Mouse (Mus musculus) midbrain, embryonic 10.5 days (tissue): ENCODE measurements around the gene Fuca1. TPM values are rescaled to one million over a fixed set of nuclear protein-coding genes. Genes with fewer than 3 reads are reported as not detected.
A peak's percentile ranks its signal among the peaks of the same experiment; 100 is the strongest.

Experiments used
- DNase-seq: peaks from one replicate; pipeline ENCODE4 v3.0.0-alpha.2; 2017; ENCODE audit warnings: low spot score
- H3K27ac ChIP-seq: fragments of 300-500 bp; sonication (generic); replicated peaks from 2 replicates; pipeline ENCODE4 v1.5.1; 2016; ENCODE audit warnings: mild to moderate bottlenecking
- H3K27me3 ChIP-seq: fragments of 300-500 bp; sonication (generic); 2 replicates; pipeline ENCODE4 v1.6.1; 2016; ENCODE audit warnings: low read depth, mild to moderate bottlenecking; ENCODE audit not compliant: poor library complexity, severe bottlenecking
- H3K36me3 ChIP-seq: fragments of 300-500 bp; sonication (generic); 2 replicates; pipeline ENCODE4 v1.6.1; 2016; ENCODE audit warnings: mild to moderate bottlenecking, moderate library complexity
- H3K4me1 ChIP-seq: fragments of 300-500 bp; sonication (generic); 2 replicates; pipeline ENCODE4 v1.6.1; 2016
- H3K4me3 ChIP-seq: fragments of 300-500 bp; sonication (generic); 2 replicates; pipeline ENCODE4 v1.5.1; 2016; ENCODE audit warnings: mild to moderate bottlenecking, moderate library complexity
- H3K9me3 ChIP-seq: fragments of 300-500 bp; sonication (generic); replicated peaks from 2 replicates; pipeline ENCODE4 v1.6.1; 2016; ENCODE audit warnings: mild to moderate bottlenecking
- WGBS: fragments of 180-500 bp; shearing (Covaris S2); methylation state at CpG from one replicate; pipeline ENCODE4 v1.1.7; 2016; 5-methylcytosine and 5-hydroxymethylcytosine counted together
- polyA plus RNA-seq: library from polyadenylated mRNA; unstranded; fragments of >200 nt; fragmentation: Nextera tagmentation; extraction: Ambion mirVana; gene quantifications from 2 replicates; pipeline ENCODE4 v1.2.1, GENCODE M21; 2016

Fuca1 gene
- polyA plus RNA-seq, 1 experiment from 2014 or later, result 54.0 TPM

- no peak for DNase-seq
- Histone ChIP-seq H3K36me3 (peaks cover 11% of the 10 kb centered on the region), H3K27me3 (no peaks in the 10 kb centered on the region), H3K27ac (no peak overlapping the region), H3K9me3 (no peaks in the 10 kb centered on the region), H3K4me1 (peaks cover 17% of the 10 kb centered on the region), H3K4me3 (no peak overlapping the region)
- 92% methylated on average over 13 of the region's 13 CpGs for WGBS
These were observed 1.8 kb upstream of the Fuca1 start for GRCm38 (mm10) chr4:135918635-135919279.

DNA sequence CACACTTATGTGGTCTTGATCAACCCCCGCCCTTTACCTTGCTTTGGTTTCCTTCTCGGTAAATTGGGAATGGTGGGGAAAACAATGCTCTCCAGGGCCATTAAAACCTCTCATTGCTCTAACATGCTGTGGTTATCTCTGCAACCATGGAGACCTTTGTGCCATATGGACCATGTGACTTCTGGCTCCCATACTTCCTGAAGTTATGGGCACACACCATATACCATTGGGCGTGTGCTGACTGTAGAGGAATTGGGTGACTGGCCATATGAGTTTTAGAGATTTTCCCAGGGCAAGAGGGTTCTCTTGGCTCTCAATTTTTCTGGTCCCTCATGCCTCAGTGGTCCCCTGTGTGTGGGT, 1.3 kb upstream of the Fuca1 start:
- Histone ChIP-seq H3K36me3 (peaks cover 14% of the 10 kb centered on the region), H3K4me3 (no peak overlapping the region), H3K27me3 (no peaks in the 10 kb centered on the region), H3K9me3 (no peaks in the 10 kb centered on the region), H3K4me1 (peaks cover 17% of the 10 kb centered on the region), H3K27ac (no peak overlapping the region)
- DNase-seq, result no peak
- WGBS, result 93% methylated on average over 3 of the region's 3 CpGs

DNA sequence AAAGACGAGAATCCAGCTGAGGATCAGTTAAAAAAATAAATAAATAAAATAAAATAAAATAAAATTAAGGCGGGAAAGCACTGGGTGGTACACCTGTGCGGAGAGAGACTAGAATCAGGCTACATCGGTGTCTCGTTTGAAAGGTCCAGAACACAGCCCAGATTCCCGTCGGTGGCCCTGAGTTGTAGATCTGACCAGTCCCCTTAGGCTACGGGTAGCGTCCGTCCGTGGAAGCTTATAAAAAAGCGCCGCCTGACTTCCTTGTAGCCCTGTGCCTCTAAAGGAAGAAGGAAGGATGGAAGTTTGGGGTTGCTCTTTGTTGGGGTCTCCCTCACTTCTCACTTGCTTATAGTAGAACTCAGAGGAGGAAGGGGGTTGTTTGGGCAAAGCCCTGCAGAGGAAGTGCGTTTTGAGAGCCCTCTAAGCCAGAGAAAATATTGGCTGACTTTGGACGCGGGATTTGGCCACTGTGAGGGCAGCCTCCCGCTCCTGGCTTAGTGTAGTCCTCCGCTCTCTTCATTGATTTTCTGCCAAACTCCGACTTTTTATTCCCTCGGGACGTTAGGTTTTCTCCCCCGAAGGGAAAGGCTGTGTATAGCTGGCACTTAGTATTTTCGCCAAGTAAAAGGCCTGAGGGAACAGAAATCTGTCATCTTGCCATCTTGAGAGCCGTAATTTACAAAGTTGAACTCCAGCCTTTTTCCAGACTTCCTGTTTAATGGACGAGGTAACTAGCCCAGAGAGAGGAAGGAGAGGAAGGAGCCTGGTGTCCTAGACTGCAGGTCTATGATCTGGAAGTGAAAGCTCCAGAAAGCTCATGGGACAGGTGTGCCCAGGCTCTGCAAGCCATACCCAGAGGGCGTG, 954 bp downstream of the Fuca1 start:
- peak; percentile 49 for DNase-seq
- WGBS, result 13% methylated on average over 26 of the region's 26 CpGs
- Histone ChIP-seq H3K36me3 (peaks cover 31% of the 10 kb centered on the region), H3K4me3 (peak overlapping the region; percentile 85), H3K27ac (peak overlapping the region; percentile 83), H3K9me3 (no peaks in the 10 kb centered on the region), H3K4me1 (peaks cover 17% of the 10 kb centered on the region), H3K27me3 (no peaks in the 10 kb centered on the region)

DNA sequence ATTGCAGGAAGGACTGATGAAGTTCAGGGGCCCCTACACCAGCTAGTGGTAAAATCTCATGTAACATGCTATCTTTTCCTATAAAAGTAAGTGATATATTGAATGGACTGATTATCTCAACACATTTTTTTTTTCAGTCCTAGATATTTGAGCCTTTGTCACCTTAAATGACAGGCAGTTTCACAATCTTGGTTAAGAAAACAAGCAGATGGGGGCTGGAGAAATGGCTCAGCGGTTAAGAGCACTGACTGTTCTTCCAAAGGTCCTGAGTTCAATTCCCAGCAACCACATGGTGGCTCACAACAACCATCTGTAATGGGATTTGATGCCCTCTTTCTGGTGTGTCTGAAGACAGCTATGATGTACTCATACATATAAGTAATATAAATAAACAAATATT, 1.7 kb downstream of the Fuca1 start:
- H3K4me3 ChIP-seq, result peak overlapping the region; percentile 85
- DNase-seq, result no peak
- peaks cover 17% of the 10 kb centered on the region for H3K4me1 ChIP-seq
- H3K9me3 ChIP-seq, result no peaks in the 10 kb centered on the region
- H3K27ac ChIP-seq, result no peak overlapping the region
- H3K27me3 ChIP-seq, result no peaks in the 10 kb centered on the region
- H3K36me3 ChIP-seq, result peaks cover 36% of the 10 kb centered on the region
- WGBS, result 97% methylated on average over 1 of the region's 1 CpGs

- no peak overlapping the region for H3K27ac ChIP-seq
- DNase-seq, result no peak
- WGBS, result 89% methylated on average over 2 of the region's 2 CpGs
- peaks cover 36% of the 10 kb centered on the region for H3K36me3 ChIP-seq
- H3K27me3 ChIP-seq, result no peaks in the 10 kb centered on the region
- H3K4me1 ChIP-seq, result peaks cover 17% of the 10 kb centered on the region
- H3K4me3 ChIP-seq, result no peak overlapping the region
- no peaks in the 10 kb centered on the region for H3K9me3 ChIP-seq
These were observed 3.9 kb downstream of the Fuca1 start for GRCm38 (mm10) chr4:135924418-135924817.

- DNase-seq, result no peak
- 89% methylated on average over 5 of the region's 5 CpGs for WGBS
- H3K4me1 ChIP-seq, result peaks cover 17% of the 10 kb centered on the region
- no peak overlapping the region for H3K4me3 ChIP-seq
- no peaks in the 10 kb centered on the region for H3K27me3 ChIP-seq
- H3K9me3 ChIP-seq, result no peaks in the 10 kb centered on the region
- H3K36me3 ChIP-seq, result peaks cover 36% of the 10 kb centered on the region
- H3K27ac ChIP-seq, result no peak overlapping the region
These were observed 4.8 kb downstream of the Fuca1 start for GRCm38 (mm10) chr4:135925341-135925740.

GRCm38 (mm10) chr4:135926195-135926808, 5.8 kb downstream of the Fuca1 start:
- Histone ChIP-seq H3K36me3 (peaks cover 40% of the 10 kb centered on the region), H3K27me3 (no peaks in the 10 kb centered on the region), H3K4me3 (no peak overlapping the region), H3K27ac (no peak overlapping the region), H3K4me1 (peaks cover 13% of the 10 kb centered on the region), H3K9me3 (no peaks in the 10 kb centered on the region)
- DNase-seq, result no peak
- 89% methylated on average over 10 of the region's 10 CpGs for WGBS

DNA sequence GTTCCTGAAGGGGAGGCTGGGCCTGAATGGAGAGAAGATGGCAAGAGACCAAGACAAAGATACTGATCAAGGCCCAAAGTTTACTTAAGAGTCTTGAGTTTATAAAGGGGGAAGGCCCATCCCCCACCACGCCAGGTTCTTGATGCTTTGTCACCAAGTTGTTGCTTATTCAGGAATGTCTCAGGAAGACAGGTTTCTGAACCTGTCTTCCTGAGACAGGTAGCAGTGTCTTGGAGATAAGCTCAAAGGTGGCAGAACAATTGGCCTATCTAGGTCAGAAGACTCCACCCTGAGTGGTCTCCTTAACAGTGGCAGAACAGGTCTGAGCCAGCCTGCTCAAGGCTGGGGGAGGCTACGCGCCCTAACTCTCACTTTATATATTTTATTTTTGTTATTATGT, 6.3 kb downstream of the Fuca1 start:
- Histone ChIP-seq H3K36me3 (peaks cover 43% of the 10 kb centered on the region), H3K27ac (no peak overlapping the region)
- 91% methylated on average over 3 of the region's 3 CpGs for WGBS

GRCm38 (mm10) chr4:135928376-135928775, 7.8 kb downstream of the Fuca1 start:
- peaks cover 46% of the 10 kb centered on the region for H3K36me3 ChIP-seq
- no peaks in the 10 kb centered on the region for H3K9me3 ChIP-seq
- no peaks in the 10 kb centered on the region for H3K4me1 ChIP-seq
- H3K27ac ChIP-seq, result no peak overlapping the region
- no peaks in the 10 kb centered on the region for H3K27me3 ChIP-seq
- WGBS, result 91% methylated on average over 9 of the region's 9 CpGs
- DNase-seq, result no peak
- no peak overlapping the region for H3K4me3 ChIP-seq

More for the DNA sequence above, 6.3 kb downstream of the Fuca1 start:
- no peaks in the 10 kb centered on the region for H3K27me3 ChIP-seq
- H3K9me3 ChIP-seq, result no peaks in the 10 kb centered on the region
- H3K4me3 ChIP-seq, result no peak overlapping the region
- DNase-seq, result no peak
- peaks cover 8% of the 10 kb centered on the region for H3K4me1 ChIP-seq

- peaks cover 48% of the 10 kb centered on the region for H3K36me3 ChIP-seq
These were observed 8.9 kb downstream of the Fuca1 start for GRCm38 (mm10) chr4:135929405-135929804.

GRCm38 (mm10) chr4:135929828-135930227, 9.3 kb downstream of the Fuca1 start:
- Histone ChIP-seq H3K4me3 (no peak overlapping the region), H3K27me3 (no peaks in the 10 kb centered on the region), H3K36me3 (peaks cover 48% of the 10 kb centered on the region), H3K9me3 (no peaks in the 10 kb centered on the region), H3K4me1 (no peaks in the 10 kb centered on the region; the same call in 1 of the 2 replicates), H3K27ac (no peak overlapping the region)
- 94% methylated on average over 9 of the region's 9 CpGs for WGBS
- no peak for DNase-seq

More at GRCm38 (mm10) chr4:135929405-135929804, 8.9 kb downstream of the Fuca1 start:
- 86% methylated on average over 5 of the region's 5 CpGs for WGBS
- H3K4me3 ChIP-seq, result no peak overlapping the region
- no peaks in the 10 kb centered on the region for H3K4me1 ChIP-seq
- no peak overlapping the region for H3K27ac ChIP-seq
- H3K27me3 ChIP-seq, result no peaks in the 10 kb centered on the region
- no peaks in the 10 kb centered on the region for H3K9me3 ChIP-seq
- DNase-seq, result no peak

GRCm38 (mm10) chr4:135930239-135930638, 9.7 kb downstream of the Fuca1 start:
- Histone ChIP-seq H3K9me3 (no peaks in the 10 kb centered on the region), H3K27ac (no peak overlapping the region), H3K27me3 (no peaks in the 10 kb centered on the region), H3K4me1 (peaks cover 4% of the 10 kb centered on the region), H3K4me3 (no peak overlapping the region), H3K36me3 (peaks cover 49% of the 10 kb centered on the region)
- no peak for DNase-seq
- WGBS, result 92% methylated on average over 8 of the region's 8 CpGs

DNA sequence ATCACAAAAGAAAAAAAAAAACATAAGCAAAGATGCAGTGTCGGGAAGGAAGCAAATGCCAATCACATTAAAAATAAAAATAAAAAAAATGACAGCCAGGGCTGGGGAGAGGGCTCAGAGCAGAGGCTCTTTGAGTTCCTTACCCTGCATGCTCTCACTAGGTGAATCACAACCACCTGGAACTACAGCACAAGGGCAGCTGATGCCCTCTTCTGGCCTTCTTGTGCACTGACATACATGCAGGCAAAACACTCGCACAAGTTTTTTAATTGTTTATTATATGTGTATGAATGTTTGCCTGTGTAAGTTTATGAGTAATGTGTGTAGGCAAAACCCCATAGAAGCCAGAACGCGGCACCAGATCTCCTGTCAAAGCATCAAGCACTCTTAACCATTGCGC, 11.3 kb downstream of the Fuca1 start:
- H3K27me3 ChIP-seq, result no peaks in the 10 kb centered on the region
- H3K9me3 ChIP-seq, result no peaks in the 10 kb centered on the region
- WGBS, result 65% methylated on average over 5 of the region's 5 CpGs
- H3K4me1 ChIP-seq, result peaks cover 9% of the 10 kb centered on the region
- peaks cover 38% of the 10 kb centered on the region for H3K36me3 ChIP-seq
- H3K4me3 ChIP-seq, result no peak overlapping the region
- H3K27ac ChIP-seq, result no peak overlapping the region
- no peak for DNase-seq
